Mouse (Mus musculus) hindbrain, embryonic 12.5 days (tissue): ENCODE measurements at regions not wholly inside any gene's neighbourhood (a gene's known extent, or its start where the extent isn't known, plus 50 kb on each side); places are given as distances from the start of the nearest gene placed in this dataset.
A peak's percentile ranks its signal among the peaks of the same experiment; 100 is the strongest.

ENCODE experiments used
- ATAC-seq: fragments of 200-750 bp; cut with Nextera tagmentation; 2 replicates; pipeline ENCODE4 v1.8.0; 2017; ENCODE audit warnings: moderate TSS enrichment; ENCODE audit not compliant: low FRiP score
- H3K27ac ChIP-seq: fragments of 300-500 bp; sonication (generic); 2 replicates; pipeline ENCODE4 v1.5.1; 2016; ENCODE audit warnings: mild to moderate bottlenecking
- H3K27me3 ChIP-seq: fragments of 300-500 bp; sonication (generic); 2 replicates; pipeline ENCODE4 v1.6.1; 2016; ENCODE audit warnings: mild to moderate bottlenecking
- H3K36me3 ChIP-seq: fragments of 300-500 bp; sonication (generic); 2 replicates; pipeline ENCODE4 v1.6.1; 2016; ENCODE audit warnings: mild to moderate bottlenecking
- H3K4me1 ChIP-seq: fragments of 300-500 bp; sonication (generic); 2 replicates; pipeline ENCODE4 v1.6.1; 2016
- H3K4me2 ChIP-seq: fragments of 300-500 bp; sonication (generic); replicated peaks from 2 replicates; pipeline ENCODE4 v1.6.1; 2016; ENCODE audit warnings: mild to moderate bottlenecking
- H3K4me3 ChIP-seq: fragments of 300-500 bp; sonication (generic); 2 replicates; pipeline ENCODE4 v1.5.1; 2016; ENCODE audit warnings: mild to moderate bottlenecking
- H3K9ac ChIP-seq: fragments of 300-500 bp; sonication (generic); 2 replicates; pipeline ENCODE4 v1.6.1; 2016; ENCODE audit warnings: mild to moderate bottlenecking, moderate library complexity
- H3K9me3 ChIP-seq: fragments of 300-500 bp; sonication (generic); replicated peaks from 2 replicates; pipeline ENCODE4 v1.6.1; 2016; ENCODE audit warnings: mild to moderate bottlenecking
- WGBS: fragments of 180-500 bp; shearing (Covaris S2); methylation state at CpG from one replicate; pipeline ENCODE4 v1.1.7; 2016; 5-methylcytosine and 5-hydroxymethylcytosine counted together

DNA sequence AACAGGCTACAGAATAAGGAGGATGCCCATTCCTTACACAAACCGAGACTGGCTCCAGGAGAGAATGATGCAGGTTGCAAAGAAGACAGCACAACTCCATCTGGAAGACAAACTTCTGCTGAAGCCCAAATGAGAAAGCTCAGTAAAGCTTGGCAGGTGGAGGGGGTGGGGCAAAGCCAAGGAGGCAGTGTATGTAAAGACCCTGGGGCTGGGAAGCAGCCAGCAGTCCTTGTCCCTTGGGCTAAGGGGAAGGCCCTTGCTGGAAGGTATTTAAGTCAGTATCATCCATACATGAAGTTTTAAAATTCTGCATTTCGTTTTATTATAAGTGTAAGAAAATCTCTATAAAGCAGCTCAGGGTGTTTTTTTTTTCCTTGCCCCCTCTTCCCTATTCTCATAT is 182.3 kb upstream of the Kdm8 start:
- Histone ChIP-seq H3K36me3 (no peaks in the 10 kb centered on the region), H3K4me2 (no peak overlapping the region), H3K4me1 (peaks cover 17% of the 10 kb centered on the region), H3K9me3 (no peaks in the 10 kb centered on the region), H3K27ac (peak overlapping the region; percentile 78), H3K27me3 (no peaks in the 10 kb centered on the region; the same call in 1 of the 2 replicates), H3K4me3 (no peak overlapping the region), H3K9ac (no peak overlapping the region)
- ATAC-seq = no peak
- 78% methylated on average over 2 of the region's 2 CpGs for WGBS

DNA sequence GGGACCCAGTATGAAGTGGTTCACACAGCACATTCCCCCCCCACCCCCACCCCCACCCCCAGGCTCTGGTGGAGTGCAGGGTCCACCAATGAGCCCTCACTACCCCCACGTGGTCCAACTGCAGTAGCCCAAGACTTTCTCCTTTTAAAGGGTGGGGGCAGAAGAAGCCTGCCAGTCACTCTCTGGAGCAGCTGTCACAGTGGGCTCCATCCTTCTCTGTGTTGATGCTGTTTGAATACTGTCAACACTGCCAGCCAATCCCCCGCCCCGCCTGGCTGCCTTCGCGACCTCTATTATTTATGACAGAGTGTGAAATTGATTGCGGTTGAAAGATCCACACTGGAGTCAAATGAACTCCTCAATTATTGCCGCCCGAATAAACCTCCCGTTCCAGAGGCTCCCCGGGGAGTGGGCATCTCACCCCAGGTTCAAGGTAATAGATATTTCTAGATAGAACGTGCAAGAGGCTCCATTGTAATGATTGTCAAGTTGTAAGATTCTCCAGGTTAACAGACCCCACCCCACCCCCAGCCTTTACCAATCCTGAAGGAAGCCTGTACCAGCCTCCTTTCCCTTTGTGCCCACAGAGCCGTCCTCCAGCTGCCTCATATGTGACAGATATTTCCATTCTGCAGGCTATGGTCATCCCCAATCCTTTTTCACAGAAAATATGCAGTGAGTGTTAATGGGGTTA is 181.7 kb upstream of the Kdm8 start:
- 18% methylated on average over 12 of the region's 12 CpGs for WGBS
- H3K36me3 ChIP-seq = no peaks in the 10 kb centered on the region
- peak; percentile 95 for ATAC-seq
- peaks cover 17% of the 10 kb centered on the region for H3K4me1 ChIP-seq
- H3K27ac ChIP-seq = peak overlapping the region; percentile 78
- no peak overlapping the region for H3K9ac ChIP-seq
- no peak overlapping the region for H3K4me3 ChIP-seq
- H3K27me3 ChIP-seq = no peaks in the 10 kb centered on the region
- H3K9me3 ChIP-seq = no peaks in the 10 kb centered on the region
- H3K4me2 ChIP-seq = no peak overlapping the region

DNA sequence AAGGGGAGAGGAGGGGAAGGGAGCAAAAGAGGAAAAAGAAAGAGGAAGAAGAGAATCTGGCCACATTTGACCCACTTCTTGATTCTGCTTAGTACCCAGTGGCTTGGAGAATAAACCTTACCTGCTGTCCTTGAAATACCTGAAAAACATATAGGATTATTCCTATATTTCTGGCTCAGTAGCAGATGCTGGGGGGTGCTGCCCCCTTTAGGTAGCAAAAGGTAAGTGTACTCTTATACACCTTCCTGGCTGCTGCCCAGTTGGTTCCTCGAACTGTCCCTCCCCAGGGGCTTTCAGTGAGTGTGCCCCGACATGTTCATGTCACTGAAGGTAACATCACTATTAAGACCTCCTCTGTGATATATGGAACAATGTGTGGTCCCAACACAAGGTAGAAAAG is 180.7 kb upstream of the Kdm8 start:
- Histone ChIP-seq H3K36me3 (no peaks in the 10 kb centered on the region), H3K4me3 (no peak overlapping the region), H3K27me3 (no peaks in the 10 kb centered on the region), H3K4me1 (peaks cover 17% of the 10 kb centered on the region), H3K27ac (peak overlapping the region; percentile 78), H3K4me2 (no peak overlapping the region), H3K9me3 (no peaks in the 10 kb centered on the region), H3K9ac (no peak overlapping the region)
- ATAC-seq = no peak
- WGBS = 40% methylated on average over 2 of the region's 2 CpGs

DNA sequence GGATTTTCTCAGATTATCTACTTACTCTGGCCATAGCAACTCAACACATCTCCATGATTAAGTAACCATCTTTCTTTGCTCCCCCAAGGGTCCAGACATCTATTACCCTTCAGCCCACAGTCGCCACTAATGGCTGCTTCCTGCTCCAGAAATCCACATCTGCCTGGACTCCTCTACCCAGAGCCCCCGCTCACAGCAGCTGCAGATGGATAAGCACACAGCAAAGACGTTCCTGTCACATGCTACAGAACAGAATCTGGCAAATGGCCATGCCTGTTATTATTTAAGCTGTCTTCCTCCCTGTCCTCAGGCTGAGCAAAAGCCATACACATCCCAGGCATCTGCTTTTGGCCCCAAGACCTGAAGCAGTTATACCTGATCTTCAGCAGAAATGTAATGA is 173.8 kb upstream of the Kdm8 start:
- Histone ChIP-seq H3K36me3 (no peaks in the 10 kb centered on the region), H3K27me3 (no peaks in the 10 kb centered on the region), H3K4me1 (0 out of 2 replicates have a peak, but pooled peaks cover 15% of the 10 kb centered on the region), H3K9me3 (no peaks in the 10 kb centered on the region), H3K4me2 (no peak overlapping the region), H3K27ac (no peak overlapping the region), H3K4me3 (no peak overlapping the region), H3K9ac (no peak overlapping the region)
- 47% methylated on average over 3 of the region's 3 CpGs for WGBS
- no peak for ATAC-seq

GRCm38 (mm10) chr7:125271356-125271755 is 173.1 kb upstream of the Kdm8 start:
- H3K9ac ChIP-seq = no peak overlapping the region
- H3K27me3 ChIP-seq = no peaks in the 10 kb centered on the region
- 0 out of 2 replicates have a peak, but pooled peaks cover 15% of the 10 kb centered on the region for H3K4me1 ChIP-seq
- H3K9me3 ChIP-seq = no peaks in the 10 kb centered on the region
- WGBS = 74% methylated on average over 4 of the region's 4 CpGs
- ATAC-seq = no peak
- no peaks in the 10 kb centered on the region for H3K36me3 ChIP-seq
- no peak overlapping the region for H3K27ac ChIP-seq
- H3K4me3 ChIP-seq = no peak overlapping the region
- H3K4me2 ChIP-seq = no peak overlapping the region

GRCm38 (mm10) chr7:125281371-125281770 is 163.1 kb upstream of the Kdm8 start:
- H3K4me2 ChIP-seq = no peak overlapping the region
- no peaks in the 10 kb centered on the region for H3K27me3 ChIP-seq
- H3K9ac ChIP-seq = no peak overlapping the region
- WGBS = 80% methylated on average over 3 of the region's 3 CpGs
- H3K27ac ChIP-seq = no peak overlapping the region
- no peaks in the 10 kb centered on the region for H3K9me3 ChIP-seq
- no peak overlapping the region for H3K4me3 ChIP-seq
- ATAC-seq = no peak
- no peaks in the 10 kb centered on the region for H3K36me3 ChIP-seq
- H3K4me1 ChIP-seq = no peaks in the 10 kb centered on the region

GRCm38 (mm10) chr7:125295226-125295625 is 149.2 kb upstream of the Kdm8 start:
- Histone ChIP-seq H3K4me3 (no peak overlapping the region), H3K27ac (no peak overlapping the region), H3K9me3 (no peaks in the 10 kb centered on the region), H3K9ac (no peak overlapping the region), H3K36me3 (no peaks in the 10 kb centered on the region), H3K4me1 (no peaks in the 10 kb centered on the region), H3K27me3 (no peaks in the 10 kb centered on the region), H3K4me2 (no peak overlapping the region)
- no peak for ATAC-seq
- WGBS = 76% methylated on average over 2 of the region's 2 CpGs

GRCm38 (mm10) chr7:125308433-125308832 is 136.0 kb upstream of the Kdm8 start:
- no peak for ATAC-seq
- H3K27ac ChIP-seq = no peak overlapping the region
- H3K4me1 ChIP-seq = no peaks in the 10 kb centered on the region
- H3K36me3 ChIP-seq = no peaks in the 10 kb centered on the region
- no peaks in the 10 kb centered on the region for H3K27me3 ChIP-seq
- no peaks in the 10 kb centered on the region for H3K9me3 ChIP-seq
- no peak overlapping the region for H3K9ac ChIP-seq
- no peak overlapping the region for H3K4me2 ChIP-seq
- no peak overlapping the region for H3K4me3 ChIP-seq
- 62% methylated on average over 3 of the region's 3 CpGs for WGBS

DNA sequence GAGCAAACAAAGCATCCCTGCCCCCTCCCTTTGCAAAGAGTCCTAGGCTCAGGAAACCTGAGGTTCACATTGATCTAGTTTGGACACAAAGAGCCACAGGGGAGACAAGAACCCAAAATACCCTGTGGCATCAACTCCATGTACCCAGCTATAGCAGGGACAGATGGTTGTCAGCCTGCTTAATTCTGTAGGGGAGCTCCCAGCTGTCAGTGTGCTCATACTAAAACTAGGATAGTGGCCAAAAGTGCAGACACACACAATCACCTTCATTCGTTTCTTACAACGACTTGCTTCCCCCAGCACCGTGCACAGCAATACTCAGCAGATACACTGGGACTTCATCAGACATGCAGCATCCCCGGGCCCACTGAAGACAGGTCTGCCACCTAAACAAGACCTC is 133.5 kb upstream of the Kdm8 start:
- Histone ChIP-seq H3K36me3 (no peaks in the 10 kb centered on the region), H3K27me3 (no peaks in the 10 kb centered on the region), H3K4me2 (no peak overlapping the region), H3K9me3 (no peaks in the 10 kb centered on the region), H3K9ac (no peak overlapping the region), H3K4me1 (no peaks in the 10 kb centered on the region), H3K27ac (no peak overlapping the region), H3K4me3 (no peak overlapping the region)
- no peak for ATAC-seq
- 82% methylated on average over 4 of the region's 4 CpGs for WGBS

- H3K27ac ChIP-seq = no peak overlapping the region
- H3K9ac ChIP-seq = no peak overlapping the region
- no peaks in the 10 kb centered on the region for H3K27me3 ChIP-seq
- no peak for ATAC-seq
- no peaks in the 10 kb centered on the region for H3K36me3 ChIP-seq
- H3K4me1 ChIP-seq = no peaks in the 10 kb centered on the region
- no peak overlapping the region for H3K4me3 ChIP-seq
- WGBS = 85% methylated on average over 3 of the region's 3 CpGs
- no peak overlapping the region for H3K4me2 ChIP-seq
- H3K9me3 ChIP-seq = no peaks in the 10 kb centered on the region
Measured at GRCm38 (mm10) chr7:125313604-125314003, 130.9 kb upstream of the Kdm8 start.

GRCm38 (mm10) chr7:125334769-125335168 is 109.7 kb upstream of the Kdm8 start:
- ATAC-seq = no peak
- Histone ChIP-seq H3K27me3 (no peaks in the 10 kb centered on the region), H3K36me3 (no peaks in the 10 kb centered on the region)

GRCm38 (mm10) chr7:125335586-125336165 is 108.8 kb upstream of the Kdm8 start:
- Histone ChIP-seq H3K27ac (no peak overlapping the region), H3K9me3 (no peaks in the 10 kb centered on the region), H3K4me1 (peaks cover 7% of the 10 kb centered on the region; the same call in 1 of the 2 replicates), H3K27me3 (no peaks in the 10 kb centered on the region), H3K4me2 (no peak overlapping the region), H3K9ac (no peak overlapping the region), H3K36me3 (no peaks in the 10 kb centered on the region), H3K4me3 (no peak overlapping the region)
- ATAC-seq = no peak
- 40% methylated on average over 3 of the region's 3 CpGs for WGBS

More at GRCm38 (mm10) chr7:125334769-125335168, 109.7 kb upstream of the Kdm8 start:
- WGBS = 94% methylated on average over 2 of the region's 2 CpGs
- Histone ChIP-seq H3K9me3 (no peaks in the 10 kb centered on the region), H3K4me2 (no peak overlapping the region), H3K4me3 (no peak overlapping the region), H3K4me1 (peaks cover under 1% of the 10 kb centered on the region; the same call in 1 of the 2 replicates), H3K9ac (no peak overlapping the region), H3K27ac (no peak overlapping the region)

DNA sequence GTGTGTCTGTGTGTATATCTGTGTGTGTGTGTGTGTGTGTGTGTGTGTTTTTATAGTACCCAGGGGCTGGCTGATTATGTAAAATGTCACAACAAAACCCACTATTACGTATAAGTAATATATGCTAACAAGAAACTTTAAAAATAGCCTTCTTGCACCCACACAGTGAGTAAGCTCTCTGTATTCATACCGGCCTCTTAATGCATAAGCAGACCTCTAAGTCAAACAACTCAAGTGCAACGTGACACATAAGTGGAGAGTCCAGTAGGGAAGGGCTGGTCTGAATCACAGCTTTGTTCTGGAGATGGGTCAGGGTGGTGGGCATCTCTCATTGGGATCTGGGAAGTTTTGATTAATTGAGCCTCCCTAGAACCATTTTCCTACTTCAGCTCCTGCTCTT is 107.7 kb upstream of the Kdm8 start:
- Histone ChIP-seq H3K4me3 (no peak overlapping the region), H3K27ac (no peak overlapping the region), H3K9me3 (no peaks in the 10 kb centered on the region), H3K4me1 (peaks cover 10% of the 10 kb centered on the region; the same call in 1 of the 2 replicates), H3K9ac (no peak overlapping the region), H3K36me3 (no peaks in the 10 kb centered on the region), H3K4me2 (no peak overlapping the region), H3K27me3 (no peaks in the 10 kb centered on the region)
- 79% methylated on average over 3 of the region's 3 CpGs for WGBS
- no peak for ATAC-seq
